Mouse (Mus musculus) neural tube, embryonic 13.5 days (tissue): ENCODE measurements around the gene Kpna7. TPM values are rescaled to one million over a fixed set of nuclear protein-coding genes. Genes with fewer than 3 reads are reported as not detected.
"Not testable (repeated sequence)": the region's sequence is repeated elsewhere in the genome, so short reads cannot be mapped to it uniquely, and the experiment has no call there.

ENCODE experiments used
- ATAC-seq: fragments of 200-750 bp; cut with Nextera tagmentation; 2 replicates; pipeline ENCODE4 v1.8.0; 2017; ENCODE audit warnings: low read depth, mild to moderate bottlenecking, moderate TSS enrichment, moderate library complexity
- H3K27ac ChIP-seq: fragments of 300-500 bp; sonication (generic); replicated peaks from 2 replicates; pipeline ENCODE4 v1.5.1; 2015; ENCODE audit warnings: moderate library complexity, mild to moderate bottlenecking, inconsistent platforms
- H3K27me3 ChIP-seq: fragments of 300-500 bp; sonication (generic); 2 replicates; pipeline ENCODE4 v1.6.1; 2015; ENCODE audit warnings: mild to moderate bottlenecking, inconsistent platforms
- H3K36me3 ChIP-seq: fragments of 300-500 bp; sonication (generic); 2 replicates; pipeline ENCODE4 v1.6.1; 2015; ENCODE audit warnings: mild to moderate bottlenecking, inconsistent platforms
- H3K4me1 ChIP-seq: fragments of 300-500 bp; sonication (generic); replicated peaks from 2 replicates; pipeline ENCODE4 v1.6.1; 2015; ENCODE audit warnings: inconsistent platforms
- H3K4me2 ChIP-seq: fragments of 300-500 bp; sonication (generic); 2 replicates; pipeline ENCODE4 v1.6.1; 2015; ENCODE audit warnings: inconsistent platforms, mild to moderate bottlenecking, moderate library complexity
- H3K4me3 ChIP-seq: fragments of 300-500 bp; sonication (generic); 2 replicates; pipeline ENCODE4 v1.5.1; 2015; ENCODE audit warnings: mild to moderate bottlenecking, inconsistent platforms
- H3K9ac ChIP-seq: fragments of 300-500 bp; sonication (generic); 2 replicates; pipeline ENCODE4 v1.6.1; 2015; ENCODE audit warnings: moderate library complexity, mild to moderate bottlenecking, inconsistent platforms
- H3K9me3 ChIP-seq: fragments of 300-500 bp; sonication (generic); 2 replicates; pipeline ENCODE4 v1.6.1; 2016; ENCODE audit warnings: inconsistent platforms
- WGBS: fragments of 180-500 bp; shearing (Covaris S2); methylation state at CpG from one replicate; pipeline ENCODE4 v1.1.7; 2015; 5-methylcytosine and 5-hydroxymethylcytosine counted together
- polyA plus RNA-seq: library from polyadenylated mRNA; unstranded; fragments of >200 nt; fragmentation: Nextera tagmentation; extraction: Ambion mirVana; gene quantifications from 2 replicates; pipeline ENCODE4 v1.2.1, GENCODE M21; 2015

Gene Kpna7
- polyA plus RNA-seq, 1 experiment from 2014 or later: not detected

GRCm38 (mm10) chr5:145116916-145117315 lies 33.1 kb upstream of the Kpna7 start:
- H3K36me3 ChIP-seq: 0 out of 2 replicates have a peak, but pooled peaks cover 4% of the 10 kb centered on the region
- H3K9me3 ChIP-seq: no peaks in the 10 kb centered on the region
- H3K27me3 ChIP-seq: peaks cover 21% of the 10 kb centered on the region
- peaks cover 15% of the 10 kb centered on the region for H3K4me1 ChIP-seq
- no peak overlapping the region for H3K4me3 ChIP-seq
- H3K9ac ChIP-seq: no peak overlapping the region
- H3K4me2 ChIP-seq: no peak overlapping the region
- no peak for ATAC-seq
- H3K27ac ChIP-seq: no peak overlapping the region
- WGBS: 43% methylated on average over 10 of the region's 10 CpGs

- Histone ChIP-seq H3K9me3 (no peaks in the 10 kb centered on the region), H3K4me1 (peaks cover 15% of the 10 kb centered on the region), H3K4me2 (0 out of 2 replicates have a peak overlapping the region, but pooled peaks have one; percentile 60), H3K27ac (peak overlapping the region; percentile 52; the same call in 1 of the 2 replicates), H3K36me3 (peaks cover 10% of the 10 kb centered on the region; the same call in 1 of the 2 replicates), H3K4me3 (no peak overlapping the region), H3K27me3 (peaks cover 21% of the 10 kb centered on the region), H3K9ac (no peak overlapping the region)
- 60% methylated on average over 4 of the region's 4 CpGs for WGBS
- no peak for ATAC-seq
Measured at GRCm38 (mm10) chr5:145116316-145116715, 32.5 kb upstream of the Kpna7 start.

- 96% methylated on average over 5 of the region's 5 CpGs for WGBS
- Histone ChIP-seq H3K9ac (no peak overlapping the region), H3K36me3 (peaks cover 16% of the 10 kb centered on the region), H3K4me2 (peak overlapping the region; percentile 60), H3K4me1 (peaks cover 15% of the 10 kb centered on the region), H3K27me3 (peaks cover 21% of the 10 kb centered on the region), H3K27ac (peak overlapping the region; percentile 52; the same call in 1 of the 2 replicates), H3K4me3 (no peak overlapping the region), H3K9me3 (no peaks in the 10 kb centered on the region)
- no peak for ATAC-seq
Measured at GRCm38 (mm10) chr5:145115736-145116135, 31.9 kb upstream of the Kpna7 start.

- no peaks in the 10 kb centered on the region for H3K9me3 ChIP-seq
- H3K27ac ChIP-seq: no peak overlapping the region
- peak overlapping the region; percentile 60 for H3K4me2 ChIP-seq
- H3K27me3 ChIP-seq: peaks cover 21% of the 10 kb centered on the region
- H3K36me3 ChIP-seq: peaks cover 24% of the 10 kb centered on the region
- peak overlapping the region; percentile 65 for H3K9ac ChIP-seq
- peak overlapping the region; percentile 45 for H3K4me3 ChIP-seq
- 18% methylated on average over 39 of the region's 40 CpGs for WGBS
- H3K4me1 ChIP-seq: peaks cover 15% of the 10 kb centered on the region
- 0 out of 2 replicates have a peak, but pooled peaks have one; percentile 13 for ATAC-seq
Measured at GRCm38 (mm10) chr5:145114606-145115473, 31.0 kb upstream of the Kpna7 start.

- Histone ChIP-seq H3K4me1 (peaks cover 15% of the 10 kb centered on the region), H3K4me3 (peak within 1 kb of the TSS; percentile 45), H3K9me3 (no peaks in the 10 kb centered on the region), H3K27me3 (peaks cover 21% of the 10 kb centered on the region), H3K27ac (no peak within 1 kb of the TSS), H3K4me2 (peak within 1 kb of the TSS; percentile 60), H3K9ac (peak within 1 kb of the TSS; percentile 65), H3K36me3 (peaks cover 32% of the 10 kb centered on the region)
- peak; percentile 30 for ATAC-seq
- WGBS: under 1% methylated on average over 53 of the region's 53 CpGs
Measured at GRCm38 (mm10) chr5:145114071-145114605, 30.3 kb upstream of the Kpna7 start, which contains the start of gene Arpc1b. Gene Arpc1b, plus strand, starts transcription at chr5:145114215.

- peaks cover 21% of the 10 kb centered on the region for H3K27me3 ChIP-seq
- H3K9ac ChIP-seq: no peak overlapping the region
- 47% methylated on average over 2 of the region's 2 CpGs for WGBS
- peak overlapping the region; percentile 45 for H3K4me3 ChIP-seq
- no peaks in the 10 kb centered on the region for H3K9me3 ChIP-seq
- H3K27ac ChIP-seq: no peak overlapping the region
- peaks cover 15% of the 10 kb centered on the region for H3K4me1 ChIP-seq
- H3K4me2 ChIP-seq: peak overlapping the region; percentile 60
- H3K36me3 ChIP-seq: peaks cover 38% of the 10 kb centered on the region
- ATAC-seq: no peak
Measured at GRCm38 (mm10) chr5:145113416-145113815, 29.6 kb upstream of the Kpna7 start.

- Histone ChIP-seq H3K9ac (no peak overlapping the region), H3K27ac (no peak overlapping the region), H3K4me2 (no peak overlapping the region), H3K36me3 (peaks cover 46% of the 10 kb centered on the region), H3K27me3 (peaks cover 21% of the 10 kb centered on the region), H3K9me3 (no peaks in the 10 kb centered on the region), H3K4me1 (peaks cover 15% of the 10 kb centered on the region), H3K4me3 (no peak overlapping the region)
- no peak for ATAC-seq
- WGBS: 74% methylated on average over 8 of the region's 8 CpGs
Measured at GRCm38 (mm10) chr5:145112566-145112965, 28.7 kb upstream of the Kpna7 start.

GRCm38 (mm10) chr5:145110401-145110800 lies 26.6 kb upstream of the Kpna7 start:
- H3K9ac ChIP-seq: no peak overlapping the region
- H3K27me3 ChIP-seq: peaks cover 21% of the 10 kb centered on the region
- no peak overlapping the region for H3K4me3 ChIP-seq
- WGBS: 81% methylated on average over 6 of the region's 6 CpGs
- H3K27ac ChIP-seq: no peak overlapping the region
- H3K9me3 ChIP-seq: no peaks in the 10 kb centered on the region
- no peak for ATAC-seq
- no peak overlapping the region for H3K4me2 ChIP-seq
- H3K4me1 ChIP-seq: peaks cover 15% of the 10 kb centered on the region
- peaks cover 68% of the 10 kb centered on the region for H3K36me3 ChIP-seq

- Histone ChIP-seq H3K9me3 (no peaks in the 10 kb centered on the region), H3K27ac (no peak overlapping the region), H3K4me2 (no peak overlapping the region), H3K4me1 (no peaks in the 10 kb centered on the region), H3K4me3 (no peak overlapping the region), H3K36me3 (peaks cover 99% of the 10 kb centered on the region), H3K9ac (no peak overlapping the region), H3K27me3 (no peaks in the 10 kb centered on the region)
- 90% methylated on average over 9 of the region's 9 CpGs for WGBS
- no peak for ATAC-seq
Measured at GRCm38 (mm10) chr5:145105694-145106275, 22.0 kb upstream of the Kpna7 start.

- Histone ChIP-seq H3K4me2 (no peak overlapping the region), H3K9me3 (no peaks in the 10 kb centered on the region), H3K9ac (no peak overlapping the region), H3K27me3 (no peaks in the 10 kb centered on the region), H3K4me1 (no peaks in the 10 kb centered on the region), H3K36me3 (peaks cover 98% of the 10 kb centered on the region), H3K4me3 (no peak overlapping the region), H3K27ac (no peak overlapping the region)
- 77% methylated on average over 9 of the region's 9 CpGs for WGBS
- peak; percentile 65 for ATAC-seq
Measured at GRCm38 (mm10) chr5:145104328-145104727, 20.5 kb upstream of the Kpna7 start.

GRCm38 (mm10) chr5:145102706-145103105 lies 18.9 kb upstream of the Kpna7 start:
- no peak for ATAC-seq
- Histone ChIP-seq H3K9ac (no peak overlapping the region), H3K36me3 (peaks cover 98% of the 10 kb centered on the region), H3K27ac (no peak overlapping the region), H3K9me3 (no peaks in the 10 kb centered on the region), H3K4me2 (no peak overlapping the region), H3K4me3 (no peak overlapping the region), H3K4me1 (no peaks in the 10 kb centered on the region), H3K27me3 (no peaks in the 10 kb centered on the region)
- WGBS: 87% methylated on average over 4 of the region's 4 CpGs

GRCm38 (mm10) chr5:145101451-145101850 lies 17.6 kb upstream of the Kpna7 start:
- not testable (repeated sequence) for H3K4me1 ChIP-seq, H3K4me2 ChIP-seq, H3K9me3 ChIP-seq, H3K27ac ChIP-seq, H3K4me3 ChIP-seq, ATAC-seq, H3K9ac ChIP-seq, H3K27me3 ChIP-seq
- 97% methylated on average over 11 of the region's 11 CpGs for WGBS
- peaks cover 98% of the 10 kb centered on the region for H3K36me3 ChIP-seq
